Mouse (Mus musculus) lung, postnatal 36 days (tissue): ENCODE data around the gene Shox2.

ENCODE experiments used
- DNase-seq: peaks from one replicate; pipeline ENCODE4 v3.0.0; 2022; ENCODE audit warnings: mixed read lengths

The Shox2 gene

DNA sequence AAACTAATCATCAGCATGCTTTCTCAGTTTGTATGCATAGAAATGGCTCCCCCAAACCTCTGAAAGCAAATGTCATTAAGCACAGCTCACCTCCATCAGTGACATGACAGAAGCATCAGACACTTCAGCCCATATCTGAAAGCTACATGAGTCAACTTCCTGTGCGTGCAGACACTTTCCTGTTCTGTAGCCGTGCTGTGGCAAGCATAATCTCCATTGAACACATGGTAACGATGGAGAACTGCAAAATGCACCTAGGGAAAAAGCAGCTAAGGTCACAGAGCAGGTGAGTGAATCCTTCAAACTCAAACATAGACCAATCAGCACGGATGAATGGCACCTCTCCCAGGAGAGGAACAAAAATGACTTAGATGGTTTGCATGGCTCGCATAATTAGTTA, 21.6 kb downstream of the Shox2 start:
- no peak for DNase-seq

DNA sequence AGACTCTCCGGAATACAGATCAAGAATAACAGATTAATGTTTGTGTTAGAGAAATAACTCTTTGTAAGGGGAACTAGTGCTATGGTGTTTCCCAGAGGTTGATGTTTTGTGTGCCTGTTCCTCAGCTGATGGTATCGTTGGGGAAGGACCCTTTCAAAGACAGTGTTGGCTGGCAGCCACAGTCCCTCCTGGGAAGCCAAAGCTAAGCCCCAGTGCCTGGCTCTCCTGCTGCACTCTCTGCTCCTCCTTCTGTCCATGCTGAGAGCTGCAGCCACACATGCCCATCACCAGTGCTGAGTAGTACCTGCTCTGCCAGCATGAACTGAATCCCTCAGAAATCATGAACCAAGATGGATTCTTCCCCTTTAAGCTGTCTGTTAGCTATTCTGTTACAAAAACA, 26.4 kb downstream of the Shox2 start:
- no peak for DNase-seq

DNA sequence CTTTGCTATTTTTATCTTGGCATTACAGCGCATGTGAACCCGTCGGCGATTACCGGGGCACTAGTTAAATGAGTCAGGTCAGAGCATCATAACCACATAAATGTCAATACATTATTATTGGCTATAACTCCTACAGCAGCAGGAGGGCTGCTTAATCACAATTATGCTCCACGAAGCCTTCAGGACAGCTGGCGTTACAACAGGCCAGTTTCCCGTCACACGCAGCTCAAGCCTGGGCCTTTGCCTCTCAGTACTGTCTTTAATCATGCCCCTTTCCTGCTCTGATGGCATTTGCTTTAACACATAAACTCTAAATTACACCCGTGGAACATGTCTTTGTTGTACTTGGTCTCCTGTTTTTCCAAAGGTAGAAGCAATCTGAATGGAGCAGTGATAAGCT, 41.9 kb downstream of the Shox2 start:
- no peak for DNase-seq

DNA sequence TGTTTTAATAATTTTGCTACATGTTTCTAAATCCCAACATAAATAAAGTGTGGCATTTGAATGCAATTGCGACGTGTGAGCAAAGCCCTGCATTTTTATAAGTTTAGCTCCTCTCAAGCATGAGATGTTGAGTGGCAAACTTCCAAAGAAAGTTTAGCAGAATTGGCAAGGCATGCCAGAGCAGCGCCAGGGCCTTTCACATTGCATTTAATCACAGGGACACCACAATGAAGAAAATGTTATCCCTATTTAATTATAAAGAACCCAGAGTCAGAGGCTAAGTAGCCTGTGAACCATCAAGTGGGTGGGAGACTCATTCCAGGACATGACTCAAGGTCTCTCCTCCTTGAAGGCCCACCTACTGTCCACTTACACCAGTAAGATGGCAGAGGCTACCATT, 59.1 kb downstream of the Shox2 start:
- DNase-seq, result no peak
